Comparison of ENCODE assay signal across 8 mouse cellular contexts in genomic region chr8:94330733-94331132, GRCm38 (mm10). TPM values are rescaled to one million over a fixed set of nuclear protein-coding genes. Genes with fewer than 3 reads are reported as not detected.
DNase-seq lines count a peak whose midpoint lies in the region; ATAC-seq and TF ChIP-seq lines count a peak whose summit lies in the region.

No protein-coding gene starts in this region.

- H3K36me3 ChIP-seq in forebrain, embryonic 11.5 days (ENCODE audit: control insufficient read depth, insufficient read depth, low read length) = no peaks in the 10 kb centered on the region
- H3K36me3 ChIP-seq in intestine, postnatal 0 days (ENCODE audit: control insufficient read depth, insufficient read depth) = no peaks in the 10 kb centered on the region
- H3K36me3 ChIP-seq in lung, postnatal 0 days (ENCODE audit: insufficient read depth, low read length) = no peaks in the 10 kb centered on the region

- no peak overlapping the region for H3K27ac ChIP-seq in forebrain, embryonic 11.5 days (ENCODE audit: low read depth, low read length)
- no peak overlapping the region for H3K27ac ChIP-seq in intestine, postnatal 0 days (ENCODE audit: low read depth, low read length)
- H3K27ac ChIP-seq in lung, postnatal 0 days (ENCODE audit: low read length) = no peak overlapping the region

- no peaks in the 10 kb centered on the region for H3K9me3 ChIP-seq in forebrain, embryonic 11.5 days (ENCODE audit: control insufficient read depth, low read length)
- H3K9me3 ChIP-seq in intestine, postnatal 0 days (ENCODE audit: control insufficient read depth) = no peaks in the 10 kb centered on the region
- no peaks in the 10 kb centered on the region for H3K9me3 ChIP-seq in lung, postnatal 0 days (ENCODE audit: low read length)

- H3K4me2 ChIP-seq in forebrain, embryonic 11.5 days (ENCODE audit: low read depth, low read length, severe bottlenecking) = no peak overlapping the region
- H3K4me2 ChIP-seq in intestine, postnatal 0 days (replicated peaks; ENCODE audit: low read depth) = no peak overlapping the region
- no peak overlapping the region for H3K4me2 ChIP-seq in lung, postnatal 0 days (replicated peaks; ENCODE audit: low read depth, low read length)

- WGBS in forebrain, embryonic 11.5 days = 33% methylated on average over 4 of the region's 4 CpGs
- WGBS in intestine, postnatal 0 days = 28% methylated on average over 4 of the region's 4 CpGs
- 27% methylated on average over 4 of the region's 4 CpGs for WGBS in lung, postnatal 0 days

- no peaks in the 10 kb centered on the region for H3K4me1 ChIP-seq in forebrain, embryonic 11.5 days (replicated peaks; ENCODE audit: control insufficient read depth, insufficient read depth, low read length)
- no peaks in the 10 kb centered on the region for H3K4me1 ChIP-seq in intestine, postnatal 0 days (replicated peaks; ENCODE audit: control insufficient read depth, insufficient read depth, low read length)
- peaks cover 6% of the 10 kb centered on the region; the same call in 1 of the 2 replicates for H3K4me1 ChIP-seq in lung, postnatal 0 days (ENCODE audit: insufficient read depth, low read depth, low read length)

- peak; percentile 39; the same call in 1 of the 2 replicates for ATAC-seq in forebrain, embryonic 11.5 days (replicated peaks; ENCODE audit: low FRiP score)
- 0 out of 2 replicates have a peak, but pooled peaks have one; percentile 14 for ATAC-seq in intestine, postnatal 0 days
- peak; percentile 52 for ATAC-seq in lung, postnatal 0 days

- H3K9ac ChIP-seq in forebrain, embryonic 11.5 days (ENCODE audit: low read length) = no peak overlapping the region
- H3K9ac ChIP-seq in intestine, postnatal 0 days (ENCODE audit: low read depth, low read length) = no peak overlapping the region
- no peak overlapping the region for H3K9ac ChIP-seq in lung, postnatal 0 days (replicated peaks; ENCODE audit: low read depth)

- no peaks in the 10 kb centered on the region for H3K27me3 ChIP-seq in forebrain, embryonic 11.5 days (ENCODE audit: control insufficient read depth, insufficient read depth, low read length)
- H3K27me3 ChIP-seq in intestine, postnatal 0 days (replicated peaks; ENCODE audit: control insufficient read depth, insufficient read depth, low read length) = no peaks in the 10 kb centered on the region
- no peaks in the 10 kb centered on the region for H3K27me3 ChIP-seq in lung, postnatal 0 days (replicated peaks; ENCODE audit: insufficient read depth, low read length)

- DNase-seq in right cerebral cortex, adult 2 months (ENCODE audit: low spot score in 2 of 2) = peak; percentile 47 to 56
- no peak for DNase-seq in right cerebral cortex, postnatal 25 days
- peak; percentile 42 for DNase-seq in brain, embryonic 18.5 days (ENCODE audit: low read depth, low spot score)
- DNase-seq in forebrain, embryonic 11.5 days (ENCODE audit: low spot score) = peak; percentile 79
- DNase-seq in lung, postnatal 0 days (ENCODE audit: low spot score) = peak; percentile 86
- peak; percentile 80 for DNase-seq in retina, postnatal 1 day
- DNase-seq in ovary, adult 18-20 months (ENCODE audit: low spot score) = no peak

- H3K4me3 ChIP-seq in forebrain, embryonic 11.5 days (ENCODE audit: low read depth, low read length) = no peak overlapping the region
- H3K4me3 ChIP-seq in intestine, postnatal 0 days (ENCODE audit: low read depth, low read length) = no peak overlapping the region
- H3K4me3 ChIP-seq in lung, postnatal 0 days (ENCODE audit: low read depth, low read length) = no peak overlapping the region

- no peak for TF ChIP-seq EP300 in lung, postnatal 0 days (IDR thresholded peaks at IDR 0.05)

- peak; percentile 94 for TF ChIP-seq CTCF in intestine, postnatal 0 days (IDR thresholded peaks at IDR 0.05; ENCODE audit: low read depth)
- TF ChIP-seq CTCF in lung, postnatal 0 days (IDR thresholded peaks at IDR 0.05) = peak; percentile 95

RNA-seq across cellular contexts. Expression of gene Slc12a3, which starts 1.7 kb away (rescaled TPM):
- polyA plus RNA-seq in forebrain, embryonic 11.5 days (2014; fragmentation: Nextera tagmentation; extraction: Ambion mirVana) = not detected in 2 replicates
- 0.16 TPM in 1 of 2 replicates, not detected in the other for polyA plus RNA-seq in intestine, postnatal 0 days (2015; fragmentation: Nextera tagmentation; extraction: Ambion mirVana)
- polyA plus RNA-seq in lung, postnatal 0 days (2015; fragmentation: Nextera tagmentation; extraction: Ambion mirVana) = 0.11 and 0.12 TPM in 2 replicates

RNA-seq across cellular contexts. Expression of gene Herpud1, which starts 55.5 kb away (rescaled TPM):
- 52.6 and 56.9 TPM in 2 replicates for polyA plus RNA-seq in forebrain, embryonic 11.5 days (2014; fragmentation: Nextera tagmentation; extraction: Ambion mirVana)
- 135 and 154 TPM in 2 replicates for polyA plus RNA-seq in intestine, postnatal 0 days (2015; fragmentation: Nextera tagmentation; extraction: Ambion mirVana)
- polyA plus RNA-seq in lung, postnatal 0 days (2015; fragmentation: Nextera tagmentation; extraction: Ambion mirVana) = 179 and 217 TPM in 2 replicates

Comparison
In these comparisons a context has a peak if more than half of its experiments do, and no peak if none do; other contexts are left out.
1. DNase-seq: peak in right cerebral cortex, adult 2 months (2 of 2), brain, embryonic 18.5 days (single experiment), forebrain, embryonic 11.5 days (single experiment), lung, postnatal 0 days (single experiment) and retina, postnatal 1 day (single experiment); none in right cerebral cortex, postnatal 25 days (single experiment) and ovary, adult 18-20 months (single experiment).
2. Peak in every context shown above with its lines, with median percentiles within 50 percentile points of each other: ATAC-seq.